Mouse (Mus musculus) small intestine, adult 10 weeks (tissue): Measurements from ENCODE around the gene Nt5c. TPM values are rescaled to one million over a fixed set of nuclear protein-coding genes. Genes with fewer than 3 reads are reported as not detected.

Experiments used
- polyA plus RNA-seq: library from polyadenylated mRNA; stranded (reverse); fragments of 350-450 nt; fragmentation: Illumina TruSeq; extraction: RNeasy Lipid Tissue Mini Kit (QIAGEN cat#74804); gene quantifications from one replicate; pipeline ENCODE4 v1.2.3, GENCODE M21; 2014; ENCODE audit warnings: low replicate concordance

The Nt5c gene
- polyA plus RNA-seq: 1.3 TPM

DNA sequence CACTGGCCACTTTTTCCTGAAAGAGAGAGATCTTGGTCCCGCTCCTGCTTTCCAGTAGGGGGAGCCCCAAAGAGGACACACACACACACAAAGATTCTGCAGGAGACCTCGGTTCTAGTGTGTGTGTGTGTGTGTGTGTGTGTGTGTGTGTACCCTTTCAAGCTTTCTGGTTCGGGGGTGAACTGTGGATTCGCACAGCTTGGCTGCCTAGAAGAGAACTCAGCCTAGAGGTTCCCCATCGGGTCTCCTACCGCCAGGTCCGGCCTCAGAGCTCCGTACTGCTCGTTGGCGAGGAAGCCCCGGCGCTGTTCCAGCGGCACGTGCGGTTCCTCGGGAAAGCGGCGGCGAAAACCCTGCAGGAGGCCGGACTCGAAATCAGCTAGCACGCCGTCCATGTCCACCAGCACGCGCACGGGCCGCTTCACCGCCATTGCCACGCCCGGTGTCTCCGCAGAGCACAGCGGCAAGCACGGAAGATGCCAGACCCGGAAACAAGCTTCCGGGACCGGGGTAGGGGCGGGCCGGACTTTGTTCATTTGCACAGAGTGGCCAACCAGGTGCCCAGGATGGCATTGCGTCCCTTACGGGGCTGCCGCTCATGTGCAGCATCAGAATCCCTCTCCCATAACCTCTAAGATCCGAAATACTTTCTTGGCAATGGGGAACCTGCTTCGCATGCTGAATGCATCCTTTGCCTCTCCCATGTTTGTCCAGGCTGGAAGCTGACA, at the start of gene Nt5c:
Nt5c (minus strand) TSS at position 507 of the 728 bp plus-strand sequence.

DNA sequence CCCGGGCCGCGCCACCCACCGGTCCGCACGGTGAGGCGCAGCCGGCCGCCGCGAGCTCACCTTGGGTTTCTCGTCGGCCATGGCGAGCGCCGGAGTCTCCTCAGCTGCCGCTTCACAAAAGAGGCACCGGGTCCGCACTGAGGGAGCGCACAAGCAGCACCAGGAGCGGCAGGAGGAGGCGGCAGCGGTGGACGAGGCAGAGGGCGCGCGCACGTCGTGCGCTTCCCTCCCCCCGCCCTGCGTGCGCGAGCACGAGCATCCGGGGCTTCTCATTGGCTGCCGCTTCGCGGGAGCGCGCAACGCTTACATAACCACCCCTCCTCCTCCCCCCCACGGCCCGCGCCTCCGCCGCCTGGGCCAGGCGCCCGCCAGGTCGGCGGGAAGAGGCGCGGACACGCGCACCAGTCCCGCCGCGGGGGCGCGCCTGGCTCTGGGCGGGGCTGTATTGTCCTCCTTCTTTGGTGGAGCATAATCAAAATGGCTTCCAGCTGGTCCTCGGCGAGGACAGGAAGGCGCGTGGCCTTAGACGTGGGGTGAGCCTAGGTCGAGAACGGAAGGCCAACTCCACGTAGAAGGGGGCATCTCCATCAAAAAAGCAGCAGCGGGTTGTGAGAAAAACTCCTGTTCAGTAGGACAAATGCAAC, 44.5 kb upstream of the Nt5c start, which contains the start of gene Sumo2:
Sumo2 (minus strand) TSS at position 239 of the 644 bp plus-strand sequence.

DNA sequence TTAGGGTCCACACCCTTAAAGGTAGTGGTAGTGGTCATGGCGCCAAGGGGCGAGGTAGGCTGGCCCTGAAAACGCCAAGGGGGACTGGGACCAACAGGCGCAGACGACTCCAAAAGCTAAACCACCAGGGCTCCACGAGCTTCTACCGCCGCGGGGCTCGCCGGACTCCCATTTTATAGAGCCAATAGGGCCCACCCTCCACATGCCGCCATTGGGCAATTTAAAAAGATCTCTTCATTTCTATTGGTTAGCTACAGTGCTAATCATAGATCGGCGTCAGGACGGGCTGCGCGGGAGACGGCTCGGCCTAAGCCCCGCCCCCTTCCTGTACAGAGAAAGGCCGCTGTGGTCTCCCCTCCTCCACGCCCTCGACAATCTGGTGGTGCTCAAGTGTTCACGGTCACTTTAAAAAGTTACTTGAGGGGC, 22.6 kb upstream of the Nt5c start, which contains the start of gene Jpt1:
Jpt1 (minus strand) TSS at position 150 of the 426 bp plus-strand sequence.

GRCm38 (mm10) chr11:115475025-115475757, 16.5 kb downstream of the Nt5c start, which contains the start of gene Armc7:
TSS of gene Armc7 (plus strand) at chr11:115475667.

DNA sequence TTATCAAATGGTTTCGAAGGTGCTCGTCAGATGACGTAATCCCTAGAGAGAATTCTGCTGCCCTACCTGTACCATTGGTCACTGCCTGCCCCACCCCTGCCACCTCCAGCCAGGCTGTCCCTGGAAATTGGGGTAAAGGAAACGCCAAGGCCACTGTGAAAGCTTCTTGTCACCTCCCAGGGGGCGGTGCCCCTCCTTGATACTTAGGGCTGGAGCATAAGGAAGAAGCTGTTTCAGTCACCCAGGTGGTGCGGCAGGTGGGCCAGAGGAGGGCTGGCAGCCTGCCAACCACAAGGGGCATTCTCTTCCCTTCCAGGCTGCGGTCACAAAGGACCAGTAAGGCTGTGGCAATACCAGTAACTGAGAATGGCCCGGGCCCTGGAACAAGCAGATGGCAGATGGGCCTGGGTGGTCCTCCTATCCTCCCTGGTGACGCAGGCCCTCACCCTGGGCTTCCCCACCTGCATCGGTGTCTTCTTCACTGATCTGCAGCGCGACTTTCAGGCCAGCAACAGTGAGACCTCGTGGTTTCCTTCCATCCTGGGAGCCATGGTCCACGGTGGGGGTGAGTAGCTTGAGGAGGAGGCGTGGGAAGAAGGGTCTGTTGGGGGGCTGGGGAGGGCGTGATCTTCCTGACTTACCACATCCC, 29.3 kb downstream of the Nt5c start, which contains the start of gene Slc16a5:
Slc16a5 (plus strand) TSS at position 232 of the 649 bp plus-strand sequence.

Other genes with a start within 250 kb of the Nt5c start
- not detected for gene Grin2c, start 224.6 kb downstream of the Nt5c start, polyA plus RNA-seq
- gene Fdxr, start 214.8 kb downstream of the Nt5c start, polyA plus RNA-seq: 2.0 TPM
- gene Fads6, start 194.2 kb downstream of the Nt5c start, polyA plus RNA-seq: 1.4 TPM
- not detected for gene Otop2, start 184.7 kb downstream of the Nt5c start, polyA plus RNA-seq
- gene Ush1g, start 169.8 kb downstream of the Nt5c start, polyA plus RNA-seq: not detected
- gene Otop3, start 157.1 kb downstream of the Nt5c start, polyA plus RNA-seq: 0.45 TPM
- 2.0 TPM for gene Hid1, start 124.1 kb downstream of the Nt5c start, polyA plus RNA-seq
- gene Cdr2l, start 109.9 kb downstream of the Nt5c start, polyA plus RNA-seq: not detected
- 3.4 TPM for gene Mrpl58, start 88.1 kb downstream of the Nt5c start, polyA plus RNA-seq
- 527 TPM for gene Atp5h, start 71.9 kb downstream of the Nt5c start, polyA plus RNA-seq
- 11.6 TPM for gene Kctd2, start 71.7 kb downstream of the Nt5c start, polyA plus RNA-seq
- not detected for gene Trim80, start 51.3 kb downstream of the Nt5c start, polyA plus RNA-seq
- 33.5 TPM for gene Slc16a5, start 29.4 kb downstream of the Nt5c start, polyA plus RNA-seq
- 0.19 TPM for gene Armc7, start 16.2 kb downstream of the Nt5c start, polyA plus RNA-seq
- 47.8 TPM for gene Jpt1, start 22.5 kb upstream of the Nt5c start, polyA plus RNA-seq
- gene Sumo2, start 44.4 kb upstream of the Nt5c start, polyA plus RNA-seq: 992 TPM
- 15.1 TPM for gene Nup85, start 72.6 kb upstream of the Nt5c start, polyA plus RNA-seq
- gene Mrps7, start 112.1 kb upstream of the Nt5c start, polyA plus RNA-seq: 2.0 TPM
- 2.8 TPM for gene Gga3, start 112.2 kb upstream of the Nt5c start, polyA plus RNA-seq
- gene Mif4gd, start 121.1 kb upstream of the Nt5c start, polyA plus RNA-seq: 16.5 TPM
- gene Slc25a19, start 136.4 kb upstream of the Nt5c start, polyA plus RNA-seq: 2.2 TPM
- 83.4 TPM for gene Grb2, start 216.7 kb upstream of the Nt5c start, polyA plus RNA-seq